Mouse (Mus musculus) liver, adult 2 months (tissue): Measurements from ENCODE around the gene Dnajc7.
A peak's percentile ranks its signal among the peaks of the same experiment; 100 is the strongest.

Source experiments
- CTCF ChIP-seq: fragments of 200-500 bp; IDR thresholded peaks from 2 replicates; pipeline ENCODE4 v1.5.1; 2011; ENCODE audit warnings: low read depth, low read length, control low read depth
- POLR2A ChIP-seq: fragments of 200-500 bp; IDR thresholded peaks from 2 replicates; pipeline ENCODE4 v1.6.1; 2011; ENCODE audit warnings: low read length, control low read depth; ENCODE audit not compliant: insufficient read depth; ENCODE audit errors: extremely low read depth

GRCm38 (mm10) chr11:100622714-100623113 is 2.7 kb upstream of the Dnajc7 start:
- TF ChIP-seq POLR2A = peak; percentile 83
- peak; percentile 87 for TF ChIP-seq CTCF
